Mouse (Mus musculus): ENCODE data around the gene Trak2. TPM values are rescaled to one million over a fixed set of nuclear protein-coding genes. Genes with fewer than 3 reads are reported as not detected.
"Not testable (repeated sequence)": the region's sequence is repeated elsewhere in the genome, so short reads cannot be mapped to it uniquely, and the experiment has no call there.

The Trak2 gene
- polyA plus RNA-seq, 1 experiment from 2014 or later, result 15.5 TPM

DNA sequence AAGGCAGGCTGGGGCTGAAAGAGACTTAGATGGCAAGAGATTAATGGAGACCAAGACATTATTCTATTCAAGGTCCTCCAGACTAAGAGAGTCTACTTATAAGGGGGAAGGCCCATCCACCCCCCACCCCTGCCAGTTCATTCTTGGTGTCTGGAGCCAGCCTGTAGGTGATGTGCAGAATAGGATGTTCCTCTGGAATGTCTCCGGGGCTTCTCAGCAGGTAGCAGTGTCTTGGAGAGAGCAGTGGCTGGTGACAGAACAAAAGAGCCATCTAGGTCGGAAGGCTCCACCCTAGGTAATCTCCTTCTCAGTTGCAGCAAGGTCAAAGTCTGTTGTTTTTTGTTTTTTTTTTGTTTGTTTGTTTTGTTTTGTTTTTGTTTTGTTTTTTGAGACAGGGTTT lies 93.9 kb downstream of the Trak2 start:
- 94% methylated on average over 2 of the region's 2 CpGs for WGBS
- H3K27me3 ChIP-seq (ENCODE audit: control insufficient read depth, insufficient read depth, low read length), result not testable (repeated sequence)

DNA sequence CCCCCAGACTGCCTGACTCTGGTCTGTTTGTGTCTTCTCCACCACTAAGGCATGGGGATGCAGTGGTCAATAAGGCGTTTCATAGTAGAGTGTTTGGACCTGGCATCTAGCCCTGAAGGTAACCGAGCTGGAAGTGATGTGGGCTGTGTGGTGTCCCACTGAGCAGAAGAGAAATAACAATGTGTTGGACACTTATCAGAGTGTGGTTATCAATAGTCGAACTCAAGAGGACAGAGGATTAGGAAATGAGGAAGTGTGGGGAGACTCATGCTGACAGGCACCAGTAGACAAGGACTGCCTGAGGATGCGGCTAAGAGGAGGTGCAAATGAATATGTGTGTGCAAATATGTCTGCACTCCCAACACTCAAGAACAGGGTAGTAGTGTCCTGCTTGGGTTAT lies 96.7 kb downstream of the Trak2 start:
- H3K4me2 ChIP-seq (ENCODE audit: low read depth, low read length); H3K9me3 ChIP-seq (ENCODE audit: control insufficient read depth, low read length); H3K9ac ChIP-seq (replicated peaks; ENCODE audit: low read depth, low read length); H3K27me3 ChIP-seq (ENCODE audit: control insufficient read depth, insufficient read depth, low read length); H3K4me3 ChIP-seq (ENCODE audit: low read depth, low read length); H3K4me1 ChIP-seq (ENCODE audit: control insufficient read depth, insufficient read depth, low read length); ATAC-seq (ENCODE audit: low read depth); H3K27ac ChIP-seq (ENCODE audit: low read depth, low read length); H3K36me3 ChIP-seq (ENCODE audit: control insufficient read depth, insufficient read depth, low read length): not testable (repeated sequence)
- 91% methylated on average over 4 of the region's 4 CpGs for WGBS

More for the DNA sequence above, 93.9 kb downstream of the Trak2 start:
- not testable (repeated sequence) for H3K36me3 ChIP-seq (ENCODE audit: control insufficient read depth, insufficient read depth, low read length); ATAC-seq (ENCODE audit: low read depth); H3K9ac ChIP-seq (replicated peaks; ENCODE audit: low read depth, low read length); H3K4me2 ChIP-seq (ENCODE audit: low read depth, low read length); H3K4me1 ChIP-seq (ENCODE audit: control insufficient read depth, insufficient read depth, low read length); H3K4me3 ChIP-seq (ENCODE audit: low read depth, low read length); H3K9me3 ChIP-seq (ENCODE audit: control insufficient read depth, low read length); H3K27ac ChIP-seq (ENCODE audit: low read depth, low read length)

DNA sequence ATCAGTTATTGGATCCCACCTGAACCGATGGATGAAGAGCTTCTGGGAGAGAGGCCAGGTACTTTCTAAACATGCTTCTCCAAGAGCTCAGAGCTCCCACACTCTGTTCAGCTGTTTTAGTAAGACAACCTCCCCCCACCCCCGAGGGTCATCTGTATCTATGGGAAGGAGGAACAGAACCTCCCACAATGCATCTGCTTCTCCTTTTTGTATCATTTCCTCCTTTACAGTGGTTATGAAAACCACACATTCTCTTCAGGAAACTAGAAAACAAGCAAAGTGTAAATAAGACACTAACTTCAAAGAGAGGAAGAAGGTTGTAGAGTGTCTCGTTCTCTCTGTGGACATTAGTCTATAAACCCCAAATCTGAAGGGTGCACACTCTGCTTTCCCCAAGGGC lies 112.6 kb downstream of the Trak2 start:
- not testable (repeated sequence) for H3K9me3 ChIP-seq (ENCODE audit: control insufficient read depth, low read length); ATAC-seq (ENCODE audit: low read depth); H3K9ac ChIP-seq (replicated peaks; ENCODE audit: low read depth, low read length); H3K4me1 ChIP-seq (ENCODE audit: control insufficient read depth, insufficient read depth, low read length); H3K4me2 ChIP-seq (ENCODE audit: low read depth, low read length); H3K27ac ChIP-seq (ENCODE audit: low read depth, low read length); H3K4me3 ChIP-seq (ENCODE audit: low read depth, low read length); H3K27me3 ChIP-seq (ENCODE audit: control insufficient read depth, insufficient read depth, low read length); H3K36me3 ChIP-seq (ENCODE audit: control insufficient read depth, insufficient read depth, low read length)
- WGBS, result 97% methylated on average over 3 of the region's 3 CpGs

DNA sequence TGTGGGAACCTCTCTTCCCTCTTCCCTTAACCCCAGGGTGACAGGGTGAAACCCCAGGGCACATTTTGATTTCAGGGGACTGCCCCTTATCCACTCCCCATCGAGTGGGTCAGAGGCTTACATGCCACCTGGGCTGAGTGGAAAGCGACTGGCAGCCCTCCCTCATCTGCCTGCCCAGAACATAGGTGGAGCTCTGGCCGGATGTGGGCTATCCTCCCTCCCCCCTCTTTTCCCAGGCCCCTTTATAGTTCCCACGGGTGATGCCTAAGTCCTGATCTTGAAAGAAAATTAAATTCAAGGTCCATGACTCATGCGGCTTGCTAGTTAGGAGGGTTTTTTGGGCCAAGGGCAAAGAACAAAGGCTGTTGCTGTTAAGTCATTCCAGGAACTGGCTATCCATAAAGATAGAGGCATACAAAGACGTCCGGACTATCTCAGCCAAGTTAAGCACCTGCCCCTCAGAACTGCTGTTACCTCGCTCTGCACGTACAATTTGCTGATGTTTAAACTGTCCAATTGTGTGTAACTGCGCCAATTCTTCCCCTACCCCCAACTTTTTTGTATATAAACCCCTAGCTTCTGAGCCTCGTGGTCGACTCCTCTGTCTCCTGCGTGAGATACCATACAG lies 113.4 kb downstream of the Trak2 start:
- not testable (repeated sequence) for H3K9me3 ChIP-seq (ENCODE audit: control insufficient read depth, low read length); ATAC-seq (ENCODE audit: low read depth); H3K27ac ChIP-seq (ENCODE audit: low read depth, low read length); H3K4me2 ChIP-seq (ENCODE audit: low read depth, low read length); H3K9ac ChIP-seq (replicated peaks; ENCODE audit: low read depth, low read length); H3K4me1 ChIP-seq (ENCODE audit: control insufficient read depth, insufficient read depth, low read length); H3K4me3 ChIP-seq (ENCODE audit: low read depth, low read length); H3K36me3 ChIP-seq (ENCODE audit: control insufficient read depth, insufficient read depth, low read length); H3K27me3 ChIP-seq (ENCODE audit: control insufficient read depth, insufficient read depth, low read length)
- WGBS, result 81% methylated on average over 13 of the region's 13 CpGs

DNA sequence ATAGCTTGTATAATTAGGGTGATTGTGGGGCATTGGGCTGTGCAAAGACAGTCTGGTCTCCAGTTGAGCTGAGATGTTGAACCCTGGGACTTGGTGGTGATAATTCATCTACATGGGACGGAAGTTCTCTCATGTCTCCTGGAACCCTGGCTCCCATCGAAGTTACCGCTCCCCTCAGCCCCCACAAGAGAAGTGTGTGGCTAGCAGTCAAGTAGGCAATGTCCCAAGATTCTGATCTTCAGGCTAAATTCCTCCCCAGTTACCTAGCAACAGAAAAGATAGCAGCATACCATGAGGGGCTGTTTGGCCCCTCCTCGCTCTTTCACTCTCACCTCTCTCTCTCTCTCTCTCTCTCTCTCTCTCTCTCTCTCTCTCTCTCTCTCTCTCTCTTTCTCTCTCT lies 114.1 kb downstream of the Trak2 start:
- H3K27me3 ChIP-seq (ENCODE audit: control insufficient read depth, insufficient read depth, low read length); H3K27ac ChIP-seq (ENCODE audit: low read depth, low read length); H3K4me3 ChIP-seq (ENCODE audit: low read depth, low read length); H3K9ac ChIP-seq (replicated peaks; ENCODE audit: low read depth, low read length); H3K4me1 ChIP-seq (ENCODE audit: control insufficient read depth, insufficient read depth, low read length); H3K9me3 ChIP-seq (ENCODE audit: control insufficient read depth, low read length); ATAC-seq (ENCODE audit: low read depth); H3K4me2 ChIP-seq (ENCODE audit: low read depth, low read length); H3K36me3 ChIP-seq (ENCODE audit: control insufficient read depth, insufficient read depth, low read length): not testable (repeated sequence)
- WGBS, result 80% methylated on average over 4 of the region's 4 CpGs

DNA sequence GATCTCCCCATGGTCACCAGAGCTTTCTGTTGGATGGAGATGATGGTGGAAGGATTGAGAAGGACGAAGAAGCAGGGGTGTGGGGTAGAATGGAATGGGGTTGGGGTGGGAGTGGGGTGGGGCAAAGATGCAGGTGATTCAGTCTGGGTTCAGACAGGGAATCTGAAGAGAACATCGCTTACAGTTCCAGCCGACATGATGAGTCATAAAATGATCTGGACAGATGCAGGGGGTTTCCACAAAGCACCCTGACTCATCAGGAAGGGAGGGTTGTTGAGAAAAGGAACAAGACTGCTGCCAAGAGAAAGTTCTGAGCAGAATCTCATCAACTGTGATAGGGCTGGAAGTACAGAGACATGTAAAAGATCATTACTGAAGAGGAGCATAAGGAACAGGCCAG lies 116.4 kb downstream of the Trak2 start:
- not testable (repeated sequence) for H3K9me3 ChIP-seq (ENCODE audit: control insufficient read depth, low read length); H3K4me1 ChIP-seq (ENCODE audit: control insufficient read depth, insufficient read depth, low read length); ATAC-seq (ENCODE audit: low read depth); H3K4me3 ChIP-seq (ENCODE audit: low read depth, low read length); H3K4me2 ChIP-seq (ENCODE audit: low read depth, low read length); H3K9ac ChIP-seq (replicated peaks; ENCODE audit: low read depth, low read length); H3K27ac ChIP-seq (ENCODE audit: low read depth, low read length); H3K36me3 ChIP-seq (ENCODE audit: control insufficient read depth, insufficient read depth, low read length); H3K27me3 ChIP-seq (ENCODE audit: control insufficient read depth, insufficient read depth, low read length)
- 93% methylated on average over 3 of the region's 3 CpGs for WGBS

Other genes starting within 250 kb of the Trak2 start
- gene Casp8, start 178.1 kb downstream of the Trak2 start, polyA plus RNA-seq (2014; fragmentation: Nextera tagmentation; extraction: Ambion mirVana), result 2.1 and 6.7 TPM in 2 replicates
- 100.0 and 120 TPM in 2 replicates for gene Stradb, start 92 bp upstream of the Trak2 start, polyA plus RNA-seq (2014; fragmentation: Nextera tagmentation; extraction: Ambion mirVana)
- 0.09 TPM in 1 of 2 replicates, not detected in the other for gene C2cd6, start 121.5 kb upstream of the Trak2 start, polyA plus RNA-seq (2014; fragmentation: Nextera tagmentation; extraction: Ambion mirVana)
- gene Tmem237, start 147.0 kb upstream of the Trak2 start, polyA plus RNA-seq (2014; fragmentation: Nextera tagmentation; extraction: Ambion mirVana), result 38.8 and 41.6 TPM in 2 replicates
- gene Mpp4, start 190.0 kb upstream of the Trak2 start, polyA plus RNA-seq (2014; fragmentation: Nextera tagmentation; extraction: Ambion mirVana), result 1.6 and 2.1 TPM in 2 replicates